In the genomic region with DNA sequence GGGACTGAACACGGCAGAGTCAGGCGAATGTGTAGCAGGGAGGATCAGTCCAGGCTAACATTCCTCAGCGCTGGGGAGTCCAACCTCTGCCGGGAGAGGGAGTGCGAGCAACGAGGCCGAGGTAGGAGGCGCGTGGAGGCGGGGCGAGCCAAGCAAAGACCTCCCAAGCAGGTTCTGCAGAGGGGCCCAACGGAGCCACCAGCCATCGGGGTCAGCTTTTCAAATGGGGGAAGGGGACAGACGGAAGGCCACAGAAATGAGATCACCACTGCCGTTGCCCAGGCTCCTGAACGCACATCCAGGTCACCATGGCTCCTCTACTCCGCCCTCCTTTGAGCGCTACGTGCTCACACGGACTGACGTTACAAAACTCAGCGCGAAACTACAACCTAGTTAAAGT, we compare ENCODE assay signal across 8 mouse cellular contexts. TPM values are rescaled to one million over a fixed set of nuclear protein-coding genes. Genes with fewer than 3 reads are reported as not detected.
DNase-seq lines count a peak whose midpoint lies in the region; ATAC-seq and TF ChIP-seq lines count a peak whose summit lies in the region.

No protein-coding gene starts in this region.

- peaks cover 11% of the 10 kb centered on the region; the same call in 1 of the 2 replicates for H3K27me3 ChIP-seq in hindbrain, embryonic 15.5 days

- TF ChIP-seq CTCF in cortical plate, adult 2 months (IDR thresholded peaks at IDR 0.05; ENCODE audit: extremely low read depth, insufficient read depth, low read length), result peak; percentile 39
- peak; percentile 58 for TF ChIP-seq CTCF in left cerebral cortex, adult 2 months (IDR thresholded peaks at IDR 0.05)

- DNase-seq in adrenal gland, adult 18-20 months (ENCODE audit: low spot score in 2 of 2), result peak; percentile 68 to 79
- DNase-seq in gastrocnemius, postnatal 10 days, result peak; percentile 74
- DNase-seq in left cerebral cortex, adult 2 months (ENCODE audit: extremely low spot score in 1 of 2, low spot score in 2 of 2), result peak; percentile 76
- DNase-seq in lung, postnatal 36 days, result peak; percentile 82
- peak; percentile 83 for DNase-seq in right cerebral cortex, postnatal 10 days (ENCODE audit: low spot score in 2 of 2)
- no peak for DNase-seq in thymus, adult 18-20 months

- peak; percentile 77 for TF ChIP-seq POLR2A in cortical plate, adult 2 months (IDR thresholded peaks at IDR 0.05; ENCODE audit: extremely low read depth, insufficient read depth, low read length)

- ATAC-seq in hindbrain, embryonic 15.5 days (ENCODE audit: low FRiP score, low read depth), result peak; percentile 85

- peak overlapping the region; percentile 100 for H3K4me2 ChIP-seq in hindbrain, embryonic 15.5 days

- no peaks in the 10 kb centered on the region for H3K4me1 ChIP-seq in cortical plate, adult 2 months (ENCODE audit: control insufficient read depth, insufficient read depth, low read length)
- H3K4me1 ChIP-seq in hindbrain, embryonic 15.5 days (replicated peaks), result peaks cover 30% of the 10 kb centered on the region

- H3K9ac ChIP-seq in hindbrain, embryonic 15.5 days, result peak overlapping the region; percentile 63

- 0 out of 2 replicates have a peak overlapping the region, but pooled peaks have one; percentile 49 for H3K27ac ChIP-seq in cortical plate, adult 2 months (ENCODE audit: insufficient read depth, low read length)
- H3K27ac ChIP-seq in hindbrain, embryonic 15.5 days (replicated peaks), result peak overlapping the region; percentile 79
- H3K27ac ChIP-seq in left cerebral cortex, adult 2 months, result peak overlapping the region; percentile 93

- intact Hi-C loops in left cerebral cortex, adult 2 months (cut with DNase I), result no loop called here

- peaks cover 12% of the 10 kb centered on the region; the same call in 1 of the 2 replicates for H3K36me3 ChIP-seq in hindbrain, embryonic 15.5 days

- no peaks in the 10 kb centered on the region for H3K9me3 ChIP-seq in hindbrain, embryonic 15.5 days

- under 1% methylated on average over 23 of the region's 23 CpGs for WGBS in hindbrain, embryonic 15.5 days

- H3K4me3 ChIP-seq in cortical plate, adult 2 months (ENCODE audit: insufficient read depth, low read length), result peak overlapping the region; percentile 59
- H3K4me3 ChIP-seq in hindbrain, embryonic 15.5 days, result peak overlapping the region; percentile 54
- peak overlapping the region; percentile 69 for H3K4me3 ChIP-seq in left cerebral cortex, adult 2 months

RNA-seq across cellular contexts. Expression of a gene that starts 1.7 kb away (rescaled TPM):
- total RNA-seq in adrenal gland, adult 18-20 months (2021), result 10 to 100 TPM; 28.1 to 67.9 TPM
- polyA plus RNA-seq in cortical plate, adult 2 months (2012; rRNA removed), result 6.8 and 8.1 TPM in 2 replicates
- total RNA-seq in gastrocnemius, postnatal 10 days (2021), result 10 to 100 TPM; 15.4 to 19.9 TPM
- 11.4 and 13.9 TPM in 2 replicates for polyA plus RNA-seq in hindbrain, embryonic 15.5 days (2015; fragmentation: Nextera tagmentation; extraction: Ambion mirVana)
- 10 to 100 TPM; 10.3 to 12.1 TPM for total RNA-seq in left cerebral cortex, adult 2 months (2021)

Comparison
In these comparisons a context has a peak if more than half of its experiments do, and no peak if none do; other contexts are left out.
1. DNase-seq: peak in adrenal gland, adult 18-20 months (2 of 2), gastrocnemius, postnatal 10 days (single experiment), left cerebral cortex, adult 2 months (2 of 2), lung, postnatal 36 days (single experiment) and right cerebral cortex, postnatal 10 days (2 of 2); none in thymus, adult 18-20 months (0 of 2).
2. Peak in every context shown above with its lines, with median percentiles within 50 percentile points of each other: H3K27ac ChIP-seq and H3K4me3 ChIP-seq.